Mouse (Mus musculus): Measurements from ENCODE around the gene Acot1. TPM values are rescaled to one million over a fixed set of nuclear protein-coding genes. Genes with fewer than 3 reads are reported as not detected.

Gene Acot1
- total RNA-seq, 2 experiments from 2014 or later: 15.4 to 17.8 TPM

GRCm38 (mm10) chr12:84060946-84061345 lies 51.7 kb downstream of the Acot1 start:
- no peak for DNase-seq (ENCODE audit: low spot score in 2 of 2)

DNA sequence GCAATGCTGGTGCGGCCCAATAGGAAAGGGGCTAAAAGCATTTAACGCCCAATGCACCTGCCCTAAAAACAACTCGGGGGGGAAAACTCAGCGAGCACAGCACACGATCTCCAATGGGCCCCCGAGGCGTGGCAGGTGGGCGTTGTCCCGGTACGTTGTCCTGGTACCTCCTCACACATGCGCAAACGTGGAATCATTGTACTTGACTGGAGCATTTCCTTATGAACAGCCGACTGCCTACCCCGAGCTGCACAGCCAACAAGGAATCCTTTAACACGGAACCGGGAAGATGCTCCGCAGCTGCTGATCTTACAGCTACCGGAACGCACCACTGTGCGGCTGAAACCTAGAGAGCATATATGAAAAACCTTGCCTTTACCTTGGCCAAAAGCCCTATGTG lies 53.0 kb downstream of the Acot1 start:
- no peak for DNase-seq (ENCODE audit: low spot score in 2 of 2)

DNA sequence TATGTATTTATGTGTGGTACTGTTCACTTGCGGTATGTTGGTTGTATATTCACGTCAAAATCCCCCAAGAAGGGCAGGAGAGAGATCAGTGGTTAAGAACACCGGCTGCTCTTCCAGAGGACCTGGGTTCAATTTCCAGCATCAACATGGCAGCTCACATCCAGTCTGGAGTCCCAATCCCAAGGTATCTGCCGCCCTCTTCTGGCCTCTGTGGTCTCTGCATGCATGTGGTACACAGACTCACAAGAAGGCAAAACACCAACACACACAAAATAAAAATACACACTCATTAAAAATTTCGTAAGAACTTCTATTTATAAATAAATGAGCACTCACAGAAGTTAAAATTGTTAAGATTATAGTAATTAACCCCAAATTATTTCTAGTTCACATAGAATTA lies 53.9 kb downstream of the Acot1 start:
- DNase-seq (ENCODE audit: low spot score in 2 of 2): no peak

GRCm38 (mm10) chr12:84063833-84064232 lies 54.5 kb downstream of the Acot1 start:
- no peak for DNase-seq (ENCODE audit: low spot score in 2 of 2)

DNA sequence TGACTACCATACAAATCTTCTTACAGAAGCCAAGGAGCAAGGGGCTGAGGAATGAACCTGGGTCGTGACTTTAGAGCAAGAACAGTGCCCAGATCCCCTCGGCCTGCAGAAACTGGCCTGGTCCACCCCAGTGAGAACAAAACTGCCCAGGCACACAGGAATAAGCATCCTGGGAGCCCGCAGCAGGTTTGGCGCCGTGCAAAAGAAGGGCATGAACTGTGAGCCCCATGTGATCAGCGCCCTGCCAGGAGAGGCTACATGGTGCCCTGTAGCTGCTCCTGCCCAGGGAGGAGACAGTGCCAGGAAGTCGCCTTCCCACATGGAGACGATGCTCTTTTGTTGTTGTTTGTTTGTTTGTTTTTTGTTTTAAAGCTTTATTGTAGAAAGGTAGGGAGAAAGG lies 55.3 kb downstream of the Acot1 start:
- DNase-seq (ENCODE audit: low spot score in 2 of 2): no peak

DNA sequence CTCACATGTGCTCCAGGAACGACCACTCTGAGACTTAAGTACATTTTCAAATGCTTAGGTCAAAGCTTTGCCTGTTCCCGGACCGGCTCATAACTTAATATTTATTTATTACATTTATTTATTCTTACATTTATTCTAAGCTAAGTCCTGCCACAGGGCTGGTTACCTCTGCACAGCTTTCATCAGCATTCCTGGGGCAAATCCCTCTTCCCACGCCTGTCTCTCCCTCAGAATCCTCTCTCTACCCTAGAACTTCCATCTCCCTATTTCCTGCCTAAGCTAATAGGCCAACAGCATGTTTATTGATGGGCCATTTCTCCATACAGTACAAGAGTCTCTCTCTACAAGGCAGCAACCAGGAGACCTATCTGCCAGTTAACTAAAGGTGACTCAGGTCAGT lies 58.5 kb downstream of the Acot1 start:
- DNase-seq (ENCODE audit: low spot score in 2 of 2): no peak

Other genes with a start within 250 kb of the Acot1 start
- gene Papln, start 245.9 kb upstream of the Acot1 start, total RNA-seq (2021): 1 to 10 TPM; 8.5 to 8.9 TPM
- 10 to 100 TPM; 69.9 to 76.2 TPM for gene Numb, start 87.6 kb upstream of the Acot1 start, total RNA-seq (2021)
- 10 to 100 TPM; 18.0 to 20.1 TPM for gene Riox1, start 58.9 kb upstream of the Acot1 start, total RNA-seq (2021)
- not detected for gene Heatr4, start 24.6 kb upstream of the Acot1 start, total RNA-seq (2021)
- gene Acot2, start 21.6 kb upstream of the Acot1 start, total RNA-seq (2021): 10 to 100 TPM in 1 of 2 experiments, 1 to 10 TPM in 1; 9.9 to 10.9 TPM
- 1 to 10 TPM; 2.4 to 2.7 TPM for gene Acot4, start 28.9 kb downstream of the Acot1 start, total RNA-seq (2021)
- gene Gm49366, start 29.4 kb downstream of the Acot1 start, total RNA-seq (2021): 1 to 10 TPM in 1 of 2 experiments, not detected in 1; 1.5 TPM
- 1 to 10 TPM; 3.0 to 3.8 TPM for gene Acot3, start 42.7 kb downstream of the Acot1 start, total RNA-seq (2021)
- gene Acot5, start 59.8 kb downstream of the Acot1 start, total RNA-seq (2021): 1 to 10 TPM; 5.7 to 6.6 TPM
- 1 to 10 TPM; 4.3 TPM for gene Acot6, start 91.2 kb downstream of the Acot1 start, total RNA-seq (2021)
- 10 to 100 TPM; 90.2 to 94.7 TPM for gene Dnal1, start 104.9 kb downstream of the Acot1 start, total RNA-seq (2021)
- 1 to 10 TPM; 4.2 to 6.9 TPM for gene Pnma1, start 139.0 kb downstream of the Acot1 start, total RNA-seq (2021)
- 10 to 100 TPM; 18.2 to 19.8 TPM for gene Elmsan1, start 209.4 kb downstream of the Acot1 start, total RNA-seq (2021)